Mouse (Mus musculus): ENCODE results near the gene Ints1. TPM values are rescaled to one million over a fixed set of nuclear protein-coding genes. Genes with fewer than 3 reads are reported as not detected.
"Not testable (repeated sequence)": the region's sequence is repeated elsewhere in the genome, so short reads cannot be mapped to it uniquely, and the experiment has no call there.

The Ints1 gene
- polyA plus RNA-seq, 1 experiment from 2014 or later: 35.3 TPM

- no peak overlapping the region for H3K4me2 ChIP-seq (replicated peaks; ENCODE audit: low read depth, low read length)
- H3K27me3 ChIP-seq (ENCODE audit: control insufficient read depth, insufficient read depth, low read length): no peaks in the 10 kb centered on the region
- peaks cover 62% of the 10 kb centered on the region for H3K36me3 ChIP-seq (ENCODE audit: control insufficient read depth, insufficient read depth, low read length)
- no peak overlapping the region for H3K27ac ChIP-seq (ENCODE audit: low read length)
- no peaks in the 10 kb centered on the region for H3K4me1 ChIP-seq (ENCODE audit: control insufficient read depth, insufficient read depth, low read length)
- H3K9me3 ChIP-seq (ENCODE audit: control insufficient read depth, low read depth, low read length): no peaks in the 10 kb centered on the region
- H3K4me3 ChIP-seq (ENCODE audit: low read depth, low read length): no peak overlapping the region
- ATAC-seq (ENCODE audit: insufficient number of reproducible peaks, insufficient read depth, low FRiP score, low read depth): no peak
- H3K9ac ChIP-seq (replicated peaks; ENCODE audit: low read depth, low read length): no peak overlapping the region
- WGBS: 90% methylated on average over 12 of the region's 12 CpGs
These were observed 19.3 kb downstream of the Ints1 start for GRCm38 (mm10) chr5:139756135-139756534.

DNA sequence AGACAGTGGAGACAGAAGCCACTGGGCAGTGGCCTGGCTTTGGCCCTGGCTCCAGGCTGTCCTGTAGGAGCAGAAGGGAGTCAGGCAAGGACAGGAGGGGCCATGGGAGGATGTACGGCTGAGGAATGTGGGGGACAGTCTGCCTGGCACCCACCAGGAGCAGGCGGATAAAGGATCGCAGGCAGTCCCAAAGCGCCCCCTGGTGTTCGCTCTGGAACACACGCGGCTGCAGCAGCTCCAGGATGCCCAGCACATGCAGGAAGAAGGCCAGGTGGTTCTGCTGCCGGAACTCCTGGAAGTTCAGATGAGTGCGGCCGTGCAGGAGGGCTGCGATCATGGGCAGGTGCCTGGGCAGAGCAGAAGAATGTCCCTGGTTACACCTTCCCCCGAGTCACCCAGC, 20.7 kb downstream of the Ints1 start:
- H3K36me3 ChIP-seq (ENCODE audit: control insufficient read depth, insufficient read depth, low read length): peaks cover 50% of the 10 kb centered on the region
- no peaks in the 10 kb centered on the region for H3K9me3 ChIP-seq (ENCODE audit: control insufficient read depth, low read depth, low read length)
- H3K27ac ChIP-seq (ENCODE audit: low read length): no peak overlapping the region
- H3K4me2 ChIP-seq (replicated peaks; ENCODE audit: low read depth, low read length): no peak overlapping the region
- no peak overlapping the region for H3K4me3 ChIP-seq (ENCODE audit: low read depth, low read length)
- no peak overlapping the region for H3K9ac ChIP-seq (replicated peaks; ENCODE audit: low read depth, low read length)
- H3K4me1 ChIP-seq (ENCODE audit: control insufficient read depth, insufficient read depth, low read length): no peaks in the 10 kb centered on the region
- no peaks in the 10 kb centered on the region for H3K27me3 ChIP-seq (ENCODE audit: control insufficient read depth, insufficient read depth, low read length)
- WGBS: 23% methylated on average over 12 of the region's 12 CpGs
- no peak for ATAC-seq (ENCODE audit: insufficient number of reproducible peaks, insufficient read depth, low FRiP score, low read depth)

DNA sequence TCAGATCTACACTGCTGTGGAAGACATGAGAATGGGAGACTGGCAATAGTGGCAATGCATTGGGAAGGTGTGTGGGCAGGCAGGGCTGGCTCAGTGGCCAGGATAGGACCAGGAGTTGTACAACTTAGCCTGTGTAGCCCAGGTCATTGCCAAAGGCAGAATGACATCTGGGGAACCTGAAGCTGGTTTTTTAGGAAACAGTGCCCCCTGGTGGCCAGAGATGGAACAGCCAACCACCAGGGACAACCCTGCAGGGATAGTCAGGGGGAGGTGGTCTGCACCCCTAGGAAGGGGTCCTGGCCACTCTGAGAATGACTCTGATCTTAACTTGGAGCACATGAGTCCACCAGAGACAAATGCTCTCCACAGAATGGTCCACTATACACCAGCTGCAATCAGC, 24.9 kb downstream of the Ints1 start:
- Histone ChIP-seq H3K36me3 (ENCODE audit: control insufficient read depth, insufficient read depth, low read length) (peaks cover 22% of the 10 kb centered on the region), H3K9me3 (ENCODE audit: control insufficient read depth, low read depth, low read length) (no peaks in the 10 kb centered on the region), H3K27ac (ENCODE audit: low read length) (no peak overlapping the region), H3K4me1 (ENCODE audit: control insufficient read depth, insufficient read depth, low read length) (no peaks in the 10 kb centered on the region), H3K27me3 (ENCODE audit: control insufficient read depth, insufficient read depth, low read length) (no peaks in the 10 kb centered on the region), H3K4me2 (replicated peaks; ENCODE audit: low read depth, low read length) (no peak overlapping the region), H3K4me3 (ENCODE audit: low read depth, low read length) (no peak overlapping the region), H3K9ac (replicated peaks; ENCODE audit: low read depth, low read length) (no peak overlapping the region)
- no peak for ATAC-seq (ENCODE audit: insufficient number of reproducible peaks, insufficient read depth, low FRiP score, low read depth)

GRCm38 (mm10) chr5:139749413-139750125, 25.9 kb downstream of the Ints1 start:
- H3K4me1 ChIP-seq (ENCODE audit: control insufficient read depth, insufficient read depth, low read length): no peaks in the 10 kb centered on the region
- no peak overlapping the region for H3K4me2 ChIP-seq (replicated peaks; ENCODE audit: low read depth, low read length)
- H3K9me3 ChIP-seq (ENCODE audit: control insufficient read depth, low read depth, low read length): no peaks in the 10 kb centered on the region
- WGBS: 83% methylated on average over 14 of the region's 16 CpGs
- H3K27ac ChIP-seq (ENCODE audit: low read length): no peak overlapping the region
- no peak overlapping the region for H3K4me3 ChIP-seq (ENCODE audit: low read depth, low read length)
- peaks cover 15% of the 10 kb centered on the region for H3K36me3 ChIP-seq (ENCODE audit: control insufficient read depth, insufficient read depth, low read length)
- no peak overlapping the region for H3K9ac ChIP-seq (replicated peaks; ENCODE audit: low read depth, low read length)
- H3K27me3 ChIP-seq (ENCODE audit: control insufficient read depth, insufficient read depth, low read length): no peaks in the 10 kb centered on the region
- ATAC-seq (ENCODE audit: insufficient number of reproducible peaks, insufficient read depth, low FRiP score, low read depth): no peak

GRCm38 (mm10) chr5:139745771-139746170, 29.7 kb downstream of the Ints1 start:
- no peak overlapping the region for H3K4me2 ChIP-seq (replicated peaks; ENCODE audit: low read depth, low read length)
- no peaks in the 10 kb centered on the region for H3K9me3 ChIP-seq (ENCODE audit: control insufficient read depth, low read depth, low read length)
- no peak overlapping the region for H3K27ac ChIP-seq (ENCODE audit: low read length)
- 6% methylated on average over 3 of the region's 3 CpGs for WGBS
- H3K27me3 ChIP-seq (ENCODE audit: control insufficient read depth, insufficient read depth, low read length): no peaks in the 10 kb centered on the region
- H3K9ac ChIP-seq (replicated peaks; ENCODE audit: low read depth, low read length): no peak overlapping the region
- no peaks in the 10 kb centered on the region; the same call in 1 of the 2 replicates for H3K36me3 ChIP-seq (ENCODE audit: control insufficient read depth, insufficient read depth, low read length)
- ATAC-seq (ENCODE audit: insufficient number of reproducible peaks, insufficient read depth, low FRiP score, low read depth): peak; percentile 76
- 0 out of 2 replicates have a peak, but pooled peaks cover 3% of the 10 kb centered on the region for H3K4me1 ChIP-seq (ENCODE audit: control insufficient read depth, insufficient read depth, low read length)
- H3K4me3 ChIP-seq (ENCODE audit: low read depth, low read length): no peak overlapping the region

- H3K4me3 ChIP-seq (ENCODE audit: low read depth, low read length); ATAC-seq (ENCODE audit: insufficient number of reproducible peaks, insufficient read depth, low FRiP score, low read depth); H3K36me3 ChIP-seq (ENCODE audit: control insufficient read depth, insufficient read depth, low read length); H3K27me3 ChIP-seq (ENCODE audit: control insufficient read depth, insufficient read depth, low read length); H3K4me2 ChIP-seq (replicated peaks; ENCODE audit: low read depth, low read length); H3K27ac ChIP-seq (ENCODE audit: low read length); H3K9ac ChIP-seq (replicated peaks; ENCODE audit: low read depth, low read length); H3K9me3 ChIP-seq (ENCODE audit: control insufficient read depth, low read depth, low read length); H3K4me1 ChIP-seq (ENCODE audit: control insufficient read depth, insufficient read depth, low read length): not testable (repeated sequence)
- 27% methylated on average over 3 of the region's 3 CpGs for WGBS
These were observed 32.8 kb downstream of the Ints1 start for GRCm38 (mm10) chr5:139742640-139743039.

- peak; percentile 43; the same call in 1 of the 2 replicates for ATAC-seq (ENCODE audit: insufficient number of reproducible peaks, insufficient read depth, low FRiP score, low read depth)
- Histone ChIP-seq H3K27ac (ENCODE audit: low read length) (no peak overlapping the region), H3K27me3 (ENCODE audit: control insufficient read depth, insufficient read depth, low read length) (no peaks in the 10 kb centered on the region), H3K9me3 (ENCODE audit: control insufficient read depth, low read depth, low read length) (no peaks in the 10 kb centered on the region), H3K4me3 (ENCODE audit: low read depth, low read length) (no peak overlapping the region), H3K36me3 (ENCODE audit: control insufficient read depth, insufficient read depth, low read length) (no peaks in the 10 kb centered on the region), H3K4me2 (replicated peaks; ENCODE audit: low read depth, low read length) (no peak overlapping the region), H3K9ac (replicated peaks; ENCODE audit: low read depth, low read length) (no peak overlapping the region), H3K4me1 (ENCODE audit: control insufficient read depth, insufficient read depth, low read length) (peaks cover 21% of the 10 kb centered on the region; the same call in 1 of the 2 replicates)
- 76% methylated on average over 7 of the region's 7 CpGs for WGBS
These were observed 36.7 kb downstream of the Ints1 start for GRCm38 (mm10) chr5:139738592-139739315.

DNA sequence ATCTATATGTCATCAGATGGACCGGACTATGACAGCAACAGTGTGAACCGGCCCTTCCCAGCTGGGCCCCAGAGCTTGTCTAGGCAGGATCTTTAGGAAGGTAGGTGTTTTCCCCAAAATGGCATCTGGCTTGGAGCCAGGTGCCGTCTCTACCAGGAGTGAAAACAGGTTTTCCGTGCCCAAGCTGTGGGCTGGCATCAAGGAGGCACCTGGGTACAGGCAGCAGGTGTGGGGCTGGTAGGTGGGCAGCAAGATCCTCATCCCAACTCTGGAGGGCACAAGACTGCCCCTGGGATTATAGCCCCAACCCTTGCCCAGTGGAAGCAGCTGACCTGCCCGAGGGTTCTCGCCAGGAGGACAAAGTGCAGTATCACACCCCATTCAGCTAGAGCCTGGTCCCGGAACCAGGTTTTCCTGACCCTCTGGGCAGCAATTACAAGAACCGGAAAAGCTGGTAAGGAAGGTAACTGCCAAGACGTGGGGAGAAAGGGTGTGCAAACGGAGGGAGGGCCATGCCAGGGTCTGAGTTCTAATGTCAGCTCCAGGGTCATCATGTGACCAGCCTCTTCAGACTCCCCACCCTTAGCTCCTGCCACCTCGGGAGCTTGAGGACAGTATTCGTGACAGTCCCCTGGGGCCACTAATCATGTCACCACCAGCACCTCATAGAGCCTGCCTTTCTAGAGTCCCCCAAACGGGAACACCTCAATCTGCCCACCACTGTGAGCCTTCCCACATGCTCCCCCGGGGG, 37.5 kb downstream of the Ints1 start:
- no peak overlapping the region for H3K9ac ChIP-seq (replicated peaks; ENCODE audit: low read depth, low read length)
- no peak overlapping the region for H3K4me3 ChIP-seq (ENCODE audit: low read depth, low read length)
- ATAC-seq (ENCODE audit: insufficient number of reproducible peaks, insufficient read depth, low FRiP score, low read depth): no peak
- H3K4me1 ChIP-seq (ENCODE audit: control insufficient read depth, insufficient read depth, low read length): peaks cover 25% of the 10 kb centered on the region
- H3K27me3 ChIP-seq (ENCODE audit: control insufficient read depth, insufficient read depth, low read length): no peaks in the 10 kb centered on the region
- no peak overlapping the region for H3K4me2 ChIP-seq (replicated peaks; ENCODE audit: low read depth, low read length)
- H3K27ac ChIP-seq (ENCODE audit: low read length): peak overlapping the region; percentile 27; the same call in 1 of the 2 replicates
- no peaks in the 10 kb centered on the region for H3K9me3 ChIP-seq (ENCODE audit: control insufficient read depth, low read depth, low read length)
- 78% methylated on average over 14 of the region's 14 CpGs for WGBS
- H3K36me3 ChIP-seq (ENCODE audit: control insufficient read depth, insufficient read depth, low read length): no peaks in the 10 kb centered on the region
